In genomic region chr10:120219578-120220359, GRCm38 (mm10) we compare ENCODE assay signal across 12 mouse cellular contexts. TPM values are rescaled to one million over a fixed set of nuclear protein-coding genes. Genes with fewer than 3 reads are reported as not detected.
DNase-seq lines count a peak whose midpoint lies in the region; ATAC-seq and TF ChIP-seq lines count a peak whose summit lies in the region.
"Had no signal": no experiment of that assay in that cellular context is flagged by ENCODE, and none has a peak within 500 bp of the region (broad histone marks: within the 10 kb centered on the region; RNA-seq: fewer than 3 reads in every experiment).

No protein-coding gene starts in this region.

- peaks cover 5% of the 10 kb centered on the region; the same call in 1 of the 2 replicates for H3K36me3 ChIP-seq in midbrain, embryonic 11.5 days (ENCODE audit: control insufficient read depth, insufficient read depth, low read length)
- H3K36me3 ChIP-seq in midbrain, embryonic 15.5 days (replicated peaks) = peaks cover 10% of the 10 kb centered on the region; the same call in 1 of the 2 replicates

- TF ChIP-seq CTCF in gastrocnemius, adult 2 months (IDR thresholded peaks at IDR 0.05) = no peak

- 83% methylated on average over 14 of the region's 14 CpGs for WGBS in midbrain, embryonic 11.5 days
- 82% methylated on average over 14 of the region's 14 CpGs for WGBS in midbrain, embryonic 15.5 days

- peak overlapping the region; percentile 3; the same call in 1 of the 2 replicates for H3K4me3 ChIP-seq in gastrocnemius, adult 2 months
- H3K4me3 ChIP-seq in midbrain, embryonic 11.5 days (ENCODE audit: low read depth, low read length) = no peak overlapping the region
- H3K4me3 ChIP-seq in midbrain, embryonic 15.5 days = no peak overlapping the region
- H3K4me3 ChIP-seq: embryonic facial prominence, embryonic 12.5 days; hindbrain, embryonic 12.5 days; neural tube, embryonic 15.5 days had no signal

- no peak for DNase-seq in gastrocnemius, adult 2 months
- DNase-seq in gastrocnemius, postnatal 25 days = no peak
- peak; percentile 31 for DNase-seq in midbrain, embryonic 11.5 days (ENCODE audit: low spot score, missing footprints)
- no peak for DNase-seq in testis, postnatal 10 days (ENCODE audit: low spot score)
- DNase-seq in left cerebral cortex, adult 18-20 months (ENCODE audit: low spot score in 2 of 2) = no peak

- no peak for ATAC-seq in midbrain, embryonic 11.5 days (ENCODE audit: low FRiP score)
- no peak for ATAC-seq in midbrain, embryonic 15.5 days (replicated peaks)
- peak; percentile 38 for ATAC-seq in inflammation-experienced regulatory T-cells, adult 6 months
- peak; percentile 50; the same call in 1 of the 2 replicates for ATAC-seq in megakaryocyte-erythroid progenitor cell, adult 5-6 weeks (replicated peaks; ENCODE audit: low FRiP score, low TSS enrichment, poor library complexity, severe bottlenecking)

- peak overlapping the region; percentile 20; the same call in 1 of the 2 replicates for H3K27ac ChIP-seq in gastrocnemius, adult 2 months
- H3K27ac ChIP-seq in midbrain, embryonic 11.5 days (ENCODE audit: low read depth, low read length) = no peak overlapping the region
- no peak overlapping the region for H3K27ac ChIP-seq in midbrain, embryonic 15.5 days
- H3K27ac ChIP-seq: embryonic facial prominence, embryonic 12.5 days; hindbrain, embryonic 12.5 days; neural tube, embryonic 15.5 days had no signal

- no peaks in the 10 kb centered on the region for H3K27me3 ChIP-seq in midbrain, embryonic 11.5 days (ENCODE audit: control insufficient read depth, insufficient read depth, low read length)
- H3K27me3 ChIP-seq in midbrain, embryonic 15.5 days (replicated peaks) = no peaks in the 10 kb centered on the region
- H3K27me3 ChIP-seq: embryonic facial prominence, embryonic 12.5 days; hindbrain, embryonic 12.5 days; megakaryocyte, embryonic 14.5 days; neural tube, embryonic 15.5 days had no signal

- no peak overlapping the region for H3K4me2 ChIP-seq in midbrain, embryonic 11.5 days
- no peak overlapping the region for H3K4me2 ChIP-seq in midbrain, embryonic 15.5 days
- H3K4me2 ChIP-seq: embryonic facial prominence, embryonic 12.5 days; hindbrain, embryonic 12.5 days; neural tube, embryonic 15.5 days had no signal

- intact Hi-C loops in gastrocnemius, adult 2 months (cut with DNase I) = no loop called here

- no peaks in the 10 kb centered on the region for H3K9me3 ChIP-seq in midbrain, embryonic 11.5 days (ENCODE audit: control insufficient read depth, low read length)
- no peaks in the 10 kb centered on the region for H3K9me3 ChIP-seq in midbrain, embryonic 15.5 days
- H3K9me3 ChIP-seq: embryonic facial prominence, embryonic 12.5 days; hindbrain, embryonic 12.5 days; megakaryocyte, embryonic 14.5 days; neural tube, embryonic 15.5 days had no signal

- no peak overlapping the region for H3K9ac ChIP-seq in midbrain, embryonic 11.5 days (ENCODE audit: low read length)
- H3K9ac ChIP-seq in midbrain, embryonic 15.5 days = no peak overlapping the region
- H3K9ac ChIP-seq: embryonic facial prominence, embryonic 12.5 days; hindbrain, embryonic 12.5 days; neural tube, embryonic 15.5 days had no signal

- no peaks in the 10 kb centered on the region for H3K4me1 ChIP-seq in midbrain, embryonic 11.5 days (ENCODE audit: control insufficient read depth, insufficient read depth, low read length)
- H3K4me1 ChIP-seq in midbrain, embryonic 15.5 days = no peaks in the 10 kb centered on the region
- H3K4me1 ChIP-seq: embryonic facial prominence, embryonic 12.5 days; hindbrain, embryonic 12.5 days; neural tube, embryonic 15.5 days had no signal

RNA-seq across cellular contexts. Expression of gene Llph, which starts 7.1 kb away (rescaled TPM):
- 10 to 100 TPM; 17.0 to 17.2 TPM for total RNA-seq in gastrocnemius, adult 2 months (2021)
- 10 to 100 TPM; 11.4 to 12.8 TPM for total RNA-seq in gastrocnemius, postnatal 25 days (2021)
- polyA plus RNA-seq in midbrain, embryonic 11.5 days (2014; fragmentation: Nextera tagmentation; extraction: Ambion mirVana) = 53.7 and 58.3 TPM in 2 replicates
- 34.7 and 39.6 TPM in 2 replicates for polyA plus RNA-seq in midbrain, embryonic 15.5 days (2015; fragmentation: Nextera tagmentation; extraction: Ambion mirVana)
- 10 to 100 TPM; 69.8 to 87.7 (median 80.8) TPM for polyA plus RNA-seq in inflammation-experienced regulatory T-cells, adult 6 months (2017; shearing (Covaris generic))
- 85.9 and 124 TPM in 2 replicates for total RNA-seq in megakaryocyte-erythroid progenitor cell, adult 5-6 weeks (2014; fragmentation: Nextera tagmentation)
- total RNA-seq in megakaryocyte-erythroid progenitor cell, adult 5-6 weeks (2017) = 101 and 109 TPM in 2 replicates
- total RNA-seq in left cerebral cortex, adult 18-20 months (2021) = 10 to 100 TPM; 20.0 to 22.2 TPM

RNA-seq across cellular contexts. Expression of gene Irak3, which starts 17.8 kb away (rescaled TPM):
- total RNA-seq in gastrocnemius, adult 2 months (2021) = 1 to 10 TPM; 2.6 to 2.7 TPM
- total RNA-seq in gastrocnemius, postnatal 25 days (2021) = 1 to 10 TPM; 1.6 to 3.1 TPM
- polyA plus RNA-seq in midbrain, embryonic 11.5 days (2014; fragmentation: Nextera tagmentation; extraction: Ambion mirVana) = 0.72 and 1.2 TPM in 2 replicates
- polyA plus RNA-seq in midbrain, embryonic 15.5 days (2015; fragmentation: Nextera tagmentation; extraction: Ambion mirVana) = 0.18 and 0.19 TPM in 2 replicates
- polyA plus RNA-seq in inflammation-experienced regulatory T-cells, adult 6 months (2017; shearing (Covaris generic)) = 1 to 10 TPM in 1 of 3 experiments, under 1 TPM in 2; 0.54 to 2.1 (median 0.65) TPM
- 8.1 and 8.8 TPM in 2 replicates for total RNA-seq in megakaryocyte-erythroid progenitor cell, adult 5-6 weeks (2014; fragmentation: Nextera tagmentation)
- 5.9 and 8.6 TPM in 2 replicates for total RNA-seq in megakaryocyte-erythroid progenitor cell, adult 5-6 weeks (2017)
- 1 to 10 TPM in 1 of 2 experiments, under 1 TPM in 1; 0.79 to 1.2 TPM for total RNA-seq in left cerebral cortex, adult 18-20 months (2021)

RNA-seq across cellular contexts. Expression of gene Tmbim4, which starts 18.4 kb away (rescaled TPM):
- total RNA-seq in gastrocnemius, adult 2 months (2021) = 10 to 100 TPM; 71.5 to 77.2 TPM
- total RNA-seq in gastrocnemius, postnatal 25 days (2021) = 10 to 100 TPM; 68.5 to 86.3 TPM
- polyA plus RNA-seq in midbrain, embryonic 11.5 days (2014; fragmentation: Nextera tagmentation; extraction: Ambion mirVana) = 83.1 and 88.4 TPM in 2 replicates
- polyA plus RNA-seq in midbrain, embryonic 15.5 days (2015; fragmentation: Nextera tagmentation; extraction: Ambion mirVana) = 90.2 and 93.7 TPM in 2 replicates
- 100 to 1,000 TPM; 122 to 164 (median 132) TPM for polyA plus RNA-seq in inflammation-experienced regulatory T-cells, adult 6 months (2017; shearing (Covaris generic))
- 59.3 and 76.3 TPM in 2 replicates for total RNA-seq in megakaryocyte-erythroid progenitor cell, adult 5-6 weeks (2014; fragmentation: Nextera tagmentation)
- total RNA-seq in megakaryocyte-erythroid progenitor cell, adult 5-6 weeks (2017) = 74.4 and 83.8 TPM in 2 replicates
- 10 to 100 TPM; 59.8 to 65.0 TPM for total RNA-seq in left cerebral cortex, adult 18-20 months (2021)

Comparison
In these comparisons a context has a peak if more than half of its experiments do, and no peak if none do; other contexts are left out.
1. ATAC-seq: peak in inflammation-experienced regulatory T-cells, adult 6 months (single experiment) and megakaryocyte-erythroid progenitor cell, adult 5-6 weeks (single experiment); none in midbrain, embryonic 11.5 days (single experiment) and midbrain, embryonic 15.5 days (single experiment).